Mouse (Mus musculus) small intestine, adult 2 months (tissue): ENCODE measurements around the gene Snx27.

Experiments used
- CTCF ChIP-seq: fragments of 200-500 bp; IDR thresholded peaks from 2 replicates; pipeline ENCODE4 v1.5.1; 2012; ENCODE audit warnings: low read depth, mild to moderate bottlenecking, control low read depth, inconsistent platforms, low read length, moderate library complexity, mixed read lengths; ENCODE audit not compliant: insufficient replicate concordance, insufficient read length; ENCODE audit errors: extremely low read depth
- POLR2A ChIP-seq: fragments of 200-500 bp; IDR thresholded peaks from 2 replicates; pipeline ENCODE4 v1.6.1; 2012; ENCODE audit warnings: low read depth, mild to moderate bottlenecking, control low read depth, inconsistent platforms, low read length, moderate library complexity

- no peak for TF ChIP-seq POLR2A
- peak; percentile 84; the same call in 1 of the 2 replicates for TF ChIP-seq CTCF
Observed at GRCm38 (mm10) chr3:94456529-94457000, 126.0 kb downstream of the Snx27 start.
